Mouse (Mus musculus) kidney, adult 2 months (tissue): Measurements from ENCODE around the gene Dusp11.

Experiments
- CTCF ChIP-seq: fragments of 200-500 bp; conservative IDR thresholded peaks from 2 replicates; pipeline ENCODE4 v1.5.1; 2011; ENCODE audit warnings: low read depth, mild to moderate bottlenecking, control low read depth, low read length, moderate library complexity, mixed read lengths; ENCODE audit not compliant: insufficient read depth, insufficient read length
- POLR2A ChIP-seq: fragments of 200-500 bp; IDR thresholded peaks from one replicate; pipeline ENCODE4 v1.6.1; 2011; ENCODE audit warnings: low read depth, low read length, control low read depth

GRCm38 (mm10) chr6:85929312-85929711 lies 32.2 kb downstream of the Dusp11 start:
- TF ChIP-seq POLR2A = no peak
- no peak for TF ChIP-seq CTCF
